Mouse (Mus musculus): ENCODE results near the gene Spata46. TPM values are rescaled to one million over a fixed set of nuclear protein-coding genes. Genes with fewer than 3 reads are reported as not detected.

Gene Spata46
- polyA plus RNA-seq, 1 experiment from 2014 or later: 1.5 TPM

DNA sequence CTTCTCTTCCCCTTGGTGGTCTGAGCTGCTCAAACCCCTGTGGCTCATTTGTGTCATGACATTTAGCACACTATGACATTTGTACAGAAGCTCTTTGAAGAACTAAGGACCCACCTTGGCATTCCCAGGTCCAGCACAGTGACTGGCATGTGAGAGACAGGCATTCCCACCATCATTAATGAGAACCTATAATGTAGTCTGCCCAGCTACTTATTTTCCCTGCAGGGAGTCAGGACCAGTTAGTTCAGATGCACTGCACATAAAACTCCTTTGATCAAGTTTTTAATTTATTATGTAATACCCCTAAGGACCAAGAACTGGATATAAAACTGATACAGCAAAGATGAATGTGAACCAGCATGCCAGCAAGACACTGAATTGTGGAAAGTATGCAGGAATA, 42.5 kb downstream of the Spata46 start:
- DNase-seq (ENCODE audit: low spot score): no peak
- Histone ChIP-seq H3K4me1 (replicated peaks) (no peaks in the 10 kb centered on the region), H3K27ac (no peak overlapping the region), H3K27me3 (ENCODE audit: insufficient read depth, poor library complexity, severe bottlenecking) (no peaks in the 10 kb centered on the region), H3K36me3 (no peaks in the 10 kb centered on the region), H3K9me3 (no peaks in the 10 kb centered on the region), H3K4me3 (no peak overlapping the region)

DNA sequence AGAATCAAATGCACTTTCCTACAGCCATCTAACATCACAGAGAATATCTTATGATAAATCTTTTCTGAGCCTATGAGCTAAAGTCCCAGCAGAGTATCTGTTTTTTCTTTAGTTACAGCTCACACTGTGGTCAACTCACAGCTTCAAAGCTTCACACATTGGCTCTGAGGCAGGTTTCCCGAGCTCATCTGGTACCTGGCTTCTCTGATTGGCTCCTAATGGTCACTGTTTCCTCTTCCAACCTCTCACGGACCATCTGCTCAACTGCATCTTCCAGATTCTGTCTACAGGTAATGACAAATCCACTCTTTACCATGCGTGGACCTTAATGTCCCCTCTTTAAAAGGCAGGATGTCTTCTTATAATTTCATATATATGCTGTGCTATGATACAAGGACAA, 44.7 kb downstream of the Spata46 start:
- Histone ChIP-seq H3K4me3 (no peak overlapping the region), H3K9me3 (no peaks in the 10 kb centered on the region), H3K27me3 (ENCODE audit: insufficient read depth, poor library complexity, severe bottlenecking) (no peaks in the 10 kb centered on the region), H3K27ac (no peak overlapping the region), H3K36me3 (no peaks in the 10 kb centered on the region), H3K4me1 (replicated peaks) (no peaks in the 10 kb centered on the region)
- 79% methylated on average over 3 of the region's 3 CpGs for WGBS
- DNase-seq (ENCODE audit: low spot score): no peak

DNA sequence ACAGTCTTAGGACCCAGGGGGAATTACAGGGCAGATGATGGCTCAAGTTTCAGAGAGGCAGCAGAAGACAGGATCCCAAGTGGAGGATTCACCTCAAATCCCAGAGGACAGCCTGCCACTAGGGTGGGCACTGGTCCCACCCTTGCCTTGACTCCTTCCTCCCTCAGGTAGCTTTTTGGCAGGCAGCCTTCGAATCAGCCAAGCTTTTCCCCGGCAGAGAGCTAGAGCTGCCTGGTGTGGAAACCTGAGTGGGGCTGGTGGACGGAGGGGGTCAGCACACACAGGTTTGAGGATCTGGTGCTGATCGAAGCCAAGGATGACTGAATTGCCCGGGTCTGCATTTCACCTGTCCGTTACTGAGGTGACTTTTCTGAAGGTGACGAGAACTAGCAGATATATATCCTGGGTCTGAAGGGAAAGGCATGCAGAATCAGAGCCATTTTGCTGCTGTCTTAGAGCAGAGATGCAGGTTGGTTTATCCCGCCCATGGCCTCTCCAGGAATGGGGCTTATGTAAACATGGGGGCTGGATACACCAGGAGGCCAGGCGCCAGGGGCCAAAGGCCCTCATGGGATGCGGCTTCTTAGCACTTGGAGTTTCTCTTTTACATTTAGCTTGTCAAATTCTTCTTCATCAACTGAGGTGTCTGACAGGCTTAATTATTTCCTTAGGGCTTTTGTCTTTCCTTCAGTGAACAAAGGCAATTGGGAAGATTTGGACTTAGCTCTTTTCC, 51.7 kb downstream of the Spata46 start:
- H3K27ac ChIP-seq: no peak overlapping the region

More for the DNA sequence above, 51.7 kb downstream of the Spata46 start:
- no peaks in the 10 kb centered on the region for H3K9me3 ChIP-seq
- no peak overlapping the region for H3K4me3 ChIP-seq
- no peaks in the 10 kb centered on the region for H3K36me3 ChIP-seq
- no peaks in the 10 kb centered on the region for H3K27me3 ChIP-seq (ENCODE audit: insufficient read depth, poor library complexity, severe bottlenecking)
- H3K4me1 ChIP-seq (replicated peaks): peaks cover 7% of the 10 kb centered on the region
- DNase-seq (ENCODE audit: low spot score): no peak
- WGBS: 60% methylated on average over 10 of the region's 10 CpGs

Other genes with a start within 250 kb of the Spata46 start
- gene Ddr2, start 198.0 kb upstream of the Spata46 start, polyA plus RNA-seq (2016; fragmentation: Nextera tagmentation; extraction: Ambion mirVana): 30.1 TPM in 2 replicates
- 54.9 and 58.6 TPM in 2 replicates for gene Uap1, start 133.8 kb upstream of the Spata46 start, polyA plus RNA-seq (2016; fragmentation: Nextera tagmentation; extraction: Ambion mirVana)
- gene Uhmk1, start 93.4 kb upstream of the Spata46 start, polyA plus RNA-seq (2016; fragmentation: Nextera tagmentation; extraction: Ambion mirVana): 10.8 and 11.2 TPM in 2 replicates
- not detected in 2 replicates for gene Sh2d1b2, start 76.1 kb upstream of the Spata46 start, polyA plus RNA-seq (2016; fragmentation: Nextera tagmentation; extraction: Ambion mirVana)
- not detected in 2 replicates for gene Sh2d1b1, start 31.5 kb upstream of the Spata46 start, polyA plus RNA-seq (2016; fragmentation: Nextera tagmentation; extraction: Ambion mirVana)
- gene Gm7694, start 2.5 kb upstream of the Spata46 start, polyA plus RNA-seq (2016; fragmentation: Nextera tagmentation; extraction: Ambion mirVana): 3.7 and 3.8 TPM in 2 replicates